Mouse (Mus musculus) left cerebral cortex, adult 2 months (tissue): ENCODE data around the gene D17H6S53E. TPM values are rescaled to one million over a fixed set of nuclear protein-coding genes. Genes with fewer than 3 reads are reported as not detected.

Experiments used
- DNase-seq, 2 experiments: peaks; one replicate each; pipeline ENCODE4 v3.0.0; 2021 to 2022; ENCODE audit warnings: low spot score in 2 of 2, mixed read lengths in 1 of 2; ENCODE audit errors: extremely low spot score in 1 of 2
- H3K27ac ChIP-seq: fragments of 200-600 bp; 2 replicates; pipeline ENCODE4 v1.8.1; 2022
- H3K4me3 ChIP-seq: fragments of 200-600 bp; 2 replicates; pipeline ENCODE4 v1.8.1; 2022
- CTCF ChIP-seq: fragments of 200-600 bp; IDR thresholded peaks from 2 replicates; pipeline ENCODE4 v1.8.1; 2022; ENCODE audit warnings: antibody characterized with exemption, mild to moderate bottlenecking, moderate library complexity
- intact Hi-C: fragments of 180-260 bp; cut with DNase I; formaldehyde crosslinking; loops from one replicate; pipeline ENCODE4 v1.15.1; 2025
- total RNA-seq, 2 experiments: library from RNA; stranded (reverse); gene quantifications; 2 replicates each; pipeline ENCODE4 v1.2.3; 2021

D17H6S53E gene
- total RNA-seq, 2 experiments from 2014 or later: 27.0 to 28.5 TPM

DNA sequence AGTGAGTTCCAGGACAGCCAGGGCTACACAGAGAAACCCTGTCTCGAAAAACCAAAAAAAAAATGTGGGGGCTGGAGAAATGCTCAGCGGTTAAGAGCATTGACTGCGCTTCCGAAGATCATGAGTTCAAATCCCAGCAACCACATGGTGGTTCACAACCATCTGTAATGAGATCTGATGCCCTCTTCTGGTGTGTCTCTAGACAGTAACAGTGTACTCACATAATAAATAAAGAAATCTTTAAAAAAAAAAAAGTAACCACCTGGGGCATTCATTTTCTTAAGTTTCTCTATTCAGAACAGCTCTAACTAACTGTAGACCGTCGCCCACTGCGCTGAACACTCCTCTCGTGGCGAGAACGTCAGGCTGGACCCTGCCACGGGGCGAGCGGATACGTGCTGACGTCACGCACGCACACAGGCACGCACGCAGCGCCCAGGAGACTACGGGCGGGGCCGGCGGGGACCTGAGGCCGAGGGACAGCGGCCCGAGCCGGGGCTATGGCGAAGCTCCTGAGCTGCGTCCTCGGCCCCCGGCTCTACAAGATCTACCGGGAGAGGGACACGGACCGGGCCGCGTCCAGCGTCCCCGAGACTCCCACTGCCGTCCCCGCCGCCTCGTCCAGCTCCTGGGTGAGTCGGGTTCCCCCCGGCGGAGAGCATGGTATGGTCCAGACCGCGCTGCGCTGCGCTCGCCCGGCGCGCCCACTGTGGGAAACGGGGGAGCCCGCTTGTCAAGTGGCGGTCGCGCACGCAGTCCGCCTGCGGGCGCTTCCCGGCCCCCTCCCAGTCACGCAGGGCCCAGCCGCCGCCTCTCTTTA lies 37.1 kb upstream of the D17H6S53E start, which contains the start of gene Abhd16a:
Gene Abhd16a (plus strand): TSS at position 439 of the 820 bp plus-strand sequence.
- intact Hi-C loops: no loop called here
- peak within 1 kb of the TSS; percentile 99 for H3K27ac ChIP-seq
- peak; percentile 34 for TF ChIP-seq CTCF

DNA sequence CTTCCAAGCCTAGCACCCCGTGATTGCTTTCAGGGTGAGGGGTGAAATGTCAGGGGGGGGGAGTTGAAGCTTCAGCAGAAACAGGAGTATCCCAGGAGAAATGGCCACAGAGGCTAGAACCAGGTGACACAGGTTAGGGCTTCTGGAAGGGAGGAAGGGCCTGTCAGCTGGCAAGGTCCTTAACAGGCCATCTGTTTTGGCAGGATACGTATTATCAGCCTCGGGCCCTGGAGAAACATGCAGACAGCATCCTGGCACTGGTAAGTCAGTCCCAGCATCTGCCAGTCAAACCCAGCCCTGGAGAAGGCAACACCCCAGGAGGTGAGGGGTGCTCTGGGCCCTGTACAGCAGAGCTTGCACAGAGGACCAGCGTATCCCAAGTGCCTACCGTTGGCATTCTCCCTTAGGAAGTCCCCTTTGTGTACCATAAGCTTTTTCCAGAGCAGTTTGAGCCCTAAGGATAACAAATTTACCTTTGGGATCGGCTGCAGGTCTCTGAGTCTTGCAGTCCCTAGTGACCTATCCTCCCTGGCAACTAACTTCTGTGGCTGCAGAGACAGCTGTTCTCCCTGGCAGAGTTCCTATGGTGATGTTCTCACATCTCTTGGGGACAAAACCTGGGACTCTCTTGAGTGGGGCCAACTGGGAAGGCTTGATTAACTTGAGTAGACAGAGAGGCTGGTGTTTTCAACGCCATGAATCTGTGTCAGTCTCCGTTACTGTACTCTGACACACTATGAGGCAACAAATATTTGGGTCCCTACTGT lies 35.8 kb upstream of the D17H6S53E start:
- peak overlapping the region; percentile 99; the same call in 1 of the 2 replicates for H3K27ac ChIP-seq
- TF ChIP-seq CTCF: no peak
- H3K4me3 ChIP-seq: peak overlapping the region; percentile 72
- intact Hi-C loops: no loop called here
- DNase-seq: no peak

More for the DNA sequence above, 37.1 kb upstream of the D17H6S53E start, which contains the start of gene Abhd16a:
- peak within 1 kb of the TSS; percentile 72 for H3K4me3 ChIP-seq
- peak; percentile 93 for DNase-seq

DNA sequence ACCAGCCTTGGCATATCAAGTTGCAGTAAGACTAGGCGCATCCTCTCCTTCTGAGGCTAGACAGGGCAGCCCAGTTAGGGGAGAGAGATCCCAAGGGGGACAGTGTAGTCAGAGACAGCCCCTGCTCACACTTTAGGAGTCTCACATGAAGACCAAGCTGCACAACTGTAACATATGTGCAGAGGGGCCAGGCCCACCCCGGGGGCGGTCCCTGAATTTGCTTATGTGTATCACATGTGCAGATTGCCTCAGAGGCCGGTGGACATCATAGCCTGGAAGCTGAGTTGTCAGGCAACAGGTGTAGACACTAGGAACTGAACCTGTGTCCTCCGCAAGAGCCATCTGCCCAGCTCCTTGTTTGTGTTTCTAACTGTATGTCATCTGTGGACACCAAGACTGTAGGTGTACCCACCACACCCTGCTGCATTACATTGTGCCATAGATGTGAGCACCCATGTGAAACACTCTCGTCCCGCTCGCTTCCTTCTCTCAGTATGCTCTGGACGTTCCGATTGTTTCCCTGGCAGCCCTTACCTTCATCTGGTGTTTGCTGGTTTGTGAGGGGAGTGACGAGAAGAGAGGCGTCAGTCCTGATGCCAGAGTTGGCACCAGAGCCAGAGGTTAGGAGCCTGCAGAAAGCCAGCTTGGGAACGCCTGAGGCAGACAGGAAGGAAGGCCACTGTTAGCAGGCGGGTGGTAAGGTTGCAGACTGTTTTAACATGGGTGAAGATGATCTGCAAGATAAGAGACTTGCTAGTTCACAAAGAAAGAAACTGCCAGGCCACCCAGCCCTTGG lies 33.6 kb upstream of the D17H6S53E start:
- intact Hi-C loops: no loop called here
- H3K4me3 ChIP-seq: no peak overlapping the region
- TF ChIP-seq CTCF: no peak
- no peak for DNase-seq
- H3K27ac ChIP-seq: no peak overlapping the region

DNA sequence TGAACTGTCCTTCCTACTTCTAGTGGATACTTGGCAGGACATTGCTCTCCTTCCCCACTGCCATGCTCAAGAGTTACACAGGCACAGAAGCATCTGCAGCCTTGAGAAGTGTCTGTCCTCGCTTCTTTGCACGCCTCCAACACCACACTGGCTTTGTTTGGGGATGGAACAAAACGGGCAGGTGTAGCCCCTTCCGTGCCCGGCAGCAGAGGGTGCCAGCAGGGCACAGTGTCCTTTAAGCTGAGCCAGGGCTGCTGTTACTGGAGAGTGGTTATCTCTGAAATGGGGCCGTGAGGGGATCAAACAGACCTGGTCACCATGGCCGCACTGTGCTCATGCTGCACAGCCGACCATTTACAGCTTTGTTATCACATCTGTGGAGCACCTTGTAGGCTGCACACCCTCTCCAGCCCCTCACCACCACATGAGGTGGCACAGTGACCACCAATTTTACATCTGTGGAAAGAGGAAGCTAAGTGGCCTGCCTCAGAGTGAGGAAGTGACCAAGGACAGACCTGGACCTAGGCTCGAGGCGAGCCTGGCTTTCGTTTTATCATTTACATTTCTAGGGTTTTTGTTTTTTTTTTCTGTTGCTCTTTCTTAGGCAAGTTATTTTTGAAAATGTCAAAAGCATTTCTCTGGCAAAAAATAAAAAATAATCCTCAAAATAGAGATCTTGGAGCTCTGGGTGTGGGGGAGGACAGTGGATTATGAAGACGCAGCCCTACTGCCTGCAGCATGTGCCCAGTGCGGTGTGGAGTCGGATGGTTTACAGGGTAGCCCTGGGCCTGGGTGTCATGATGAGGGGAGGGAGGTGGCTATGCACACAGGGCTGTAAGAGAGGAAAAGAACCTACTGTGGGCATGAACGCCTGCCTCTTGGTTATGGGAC lies 31.5 kb upstream of the D17H6S53E start:
- intact Hi-C loops: no loop called here
- no peak for TF ChIP-seq CTCF
- DNase-seq: no peak
- Histone ChIP-seq H3K27ac (peak overlapping the region; percentile 44; the same call in 1 of the 2 replicates), H3K4me3 (no peak overlapping the region)

DNA sequence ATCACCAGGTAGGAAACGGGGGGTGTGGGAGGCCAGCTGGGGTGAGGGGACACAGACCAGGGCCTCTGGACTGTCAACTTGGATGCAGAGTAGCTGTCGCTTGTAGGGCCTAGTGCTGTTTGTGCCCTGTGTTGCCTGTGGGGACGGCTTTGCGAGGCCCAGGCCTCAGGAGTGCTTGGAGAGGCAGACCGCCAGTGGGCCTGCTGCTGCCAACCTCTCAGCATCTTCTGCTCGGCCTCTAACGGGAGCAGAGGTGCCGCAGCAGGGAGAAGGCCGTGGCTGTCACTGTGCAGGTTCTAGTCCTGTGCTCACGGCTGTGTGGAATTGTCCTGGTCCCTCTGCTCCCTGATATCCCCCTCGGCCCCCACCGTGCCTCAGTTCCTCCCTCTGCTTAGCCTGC lies 29.6 kb upstream of the D17H6S53E start:
- intact Hi-C loops: no loop called here
- H3K27ac ChIP-seq: peak overlapping the region; percentile 59; the same call in 1 of the 2 replicates
- H3K4me3 ChIP-seq: no peak overlapping the region
- DNase-seq: no peak
- TF ChIP-seq CTCF: no peak

DNA sequence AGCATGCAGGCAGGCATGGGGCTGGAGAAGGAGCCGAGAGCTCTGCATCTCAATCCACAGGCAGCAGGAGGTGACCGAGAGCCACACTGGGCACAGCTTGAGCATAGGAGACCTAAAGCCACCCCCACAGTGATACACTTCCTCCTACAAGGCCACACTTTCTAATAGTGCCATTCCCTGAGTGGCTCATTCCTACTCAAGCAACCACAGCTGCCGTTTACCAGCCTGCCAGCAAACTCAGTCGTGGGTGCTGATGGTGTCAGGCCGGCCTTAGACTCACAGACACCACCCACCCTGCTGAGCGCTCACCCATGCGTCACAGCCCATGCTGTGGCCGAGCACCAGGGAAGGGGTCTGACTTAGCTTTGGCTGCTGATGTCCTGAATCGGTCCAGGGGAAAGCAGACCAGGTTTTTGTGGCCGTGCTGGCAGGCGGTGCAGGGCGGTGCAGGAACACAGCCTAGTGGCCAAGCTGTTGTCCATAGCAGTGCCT lies 29.0 kb upstream of the D17H6S53E start:
- Histone ChIP-seq H3K4me3 (no peak overlapping the region), H3K27ac (peak overlapping the region; percentile 59; the same call in 1 of the 2 replicates)
- peak; percentile 44 to 59 for DNase-seq
- intact Hi-C loops: no loop called here
- peak; percentile 47 for TF ChIP-seq CTCF

DNA sequence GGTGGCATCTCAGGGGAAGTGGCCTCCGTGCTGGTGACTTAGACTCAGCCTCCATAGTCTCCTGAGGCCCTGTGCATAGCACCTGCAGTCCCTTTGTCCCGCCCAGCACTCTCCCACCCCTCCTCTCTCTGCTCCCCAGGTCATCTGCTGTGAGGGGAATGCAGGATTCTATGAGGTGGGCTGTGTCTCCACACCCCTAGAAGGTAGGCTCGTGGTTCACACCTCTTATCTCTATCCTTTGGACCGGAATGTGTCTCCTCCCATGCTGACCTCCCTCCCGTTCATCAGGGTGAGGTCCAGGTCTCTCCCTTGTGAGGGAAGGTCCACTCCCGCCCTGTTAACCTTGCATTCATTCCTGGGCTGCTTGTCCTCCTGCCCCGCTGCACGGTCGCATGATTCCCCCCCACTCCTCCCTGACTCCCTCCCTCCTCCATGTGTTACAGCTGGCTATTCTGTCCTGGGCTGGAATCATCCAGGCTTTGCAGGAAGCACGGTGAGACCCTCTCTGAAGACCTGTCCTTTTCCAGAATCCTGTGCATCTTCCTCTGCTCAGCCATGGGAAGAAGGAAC lies 25.9 kb upstream of the D17H6S53E start:
- no peak overlapping the region for H3K27ac ChIP-seq
- intact Hi-C loops: no loop called here
- no peak for TF ChIP-seq CTCF
- no peak overlapping the region for H3K4me3 ChIP-seq
- no peak for DNase-seq

DNA sequence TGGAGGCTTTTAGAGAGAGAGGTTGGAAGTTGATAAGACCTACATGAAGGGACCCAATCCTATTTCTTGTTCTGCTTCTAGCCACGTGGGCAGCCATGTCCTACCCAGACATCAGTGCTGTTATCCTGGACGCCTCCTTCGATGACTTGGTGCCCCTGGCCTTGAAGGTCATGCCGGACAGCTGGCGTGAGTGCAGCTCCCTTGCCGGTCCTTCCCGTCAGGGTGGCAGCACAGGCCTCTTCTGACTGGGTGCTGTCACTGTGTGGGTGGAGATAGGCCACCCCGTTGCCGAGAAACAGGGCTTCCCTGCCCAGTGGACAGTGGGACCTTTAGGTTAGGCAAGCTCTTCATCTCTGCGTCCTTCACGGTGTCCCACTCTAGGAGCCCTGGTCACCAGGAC lies 25.0 kb upstream of the D17H6S53E start:
- intact Hi-C loops: no loop called here
- no peak for TF ChIP-seq CTCF
- H3K4me3 ChIP-seq: no peak overlapping the region
- DNase-seq: no peak
- H3K27ac ChIP-seq: no peak overlapping the region

DNA sequence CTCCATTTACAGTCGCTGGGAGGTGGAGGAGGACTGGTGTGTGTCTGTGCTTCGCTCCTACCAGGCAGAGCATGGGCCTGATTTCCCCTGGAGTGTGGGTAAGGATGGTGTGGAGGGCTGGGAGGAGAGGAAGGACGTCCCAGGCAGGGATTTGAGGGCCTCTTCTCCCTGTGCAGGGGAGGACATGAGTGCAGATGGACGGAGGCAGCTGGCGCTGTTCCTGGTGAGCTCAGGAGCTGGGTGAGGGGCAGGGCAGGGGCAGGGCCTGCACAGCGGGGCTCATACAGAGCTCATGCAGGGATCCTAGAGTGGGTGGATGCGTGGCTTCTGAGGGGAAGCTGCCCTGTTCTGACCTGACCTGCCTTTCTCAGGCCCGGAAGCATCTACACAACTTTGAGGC lies 23.9 kb upstream of the D17H6S53E start:
- intact Hi-C loops: no loop called here
- H3K27ac ChIP-seq: no peak overlapping the region

DNA sequence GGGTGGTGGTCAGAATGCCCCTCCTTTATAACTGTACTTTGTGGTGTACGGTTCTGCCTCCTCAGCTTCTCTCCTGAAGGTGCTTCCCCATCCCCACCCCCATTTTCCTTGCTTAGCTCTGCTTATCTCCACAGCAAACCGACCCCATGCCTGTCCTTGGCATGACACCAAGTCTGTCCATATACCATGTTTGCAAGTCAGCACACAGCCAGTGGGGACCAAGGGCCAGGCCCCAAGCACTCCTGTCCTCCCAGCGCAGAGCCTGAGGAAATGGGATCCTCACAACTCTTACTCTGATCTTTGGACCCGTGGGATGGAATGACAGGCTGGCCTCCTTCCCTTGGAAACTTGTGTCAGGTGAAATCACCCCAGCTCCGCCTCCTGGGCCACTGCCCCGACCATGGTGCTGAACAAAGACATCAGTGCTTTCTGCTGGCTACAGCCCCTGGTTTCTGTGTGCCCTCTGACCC lies 22.9 kb upstream of the D17H6S53E start:
- no peak for TF ChIP-seq CTCF
- Histone ChIP-seq H3K27ac (no peak overlapping the region), H3K4me3 (no peak overlapping the region)
- no peak for DNase-seq
- intact Hi-C loops: no loop called here

More for the DNA sequence above, 23.9 kb upstream of the D17H6S53E start:
- no peak overlapping the region for H3K4me3 ChIP-seq
- no peak for TF ChIP-seq CTCF
- no peak for DNase-seq
